Mouse (Mus musculus) T-helper 2 cell (primary cell): ENCODE measurements at regions not wholly inside any gene's neighbourhood (a gene's known extent, or its start where the extent isn't known, plus 50 kb on each side); places are given as distances from the start of the nearest gene placed in this dataset.

Source experiments
- in situ Hi-C: fragments of 300-600 bp; cut with MboI, MseI; formaldehyde crosslinking; loops from one replicate; pipeline ENCODE4 v1.15.1; 2025; ENCODE audit warnings: high pct_unique_total_duplicates

- in situ Hi-C loops, result no loop called here
Observed at GRCm38 (mm10) chr3:140184899-140185525, 979.5 kb downstream of the Stpg2 start.

DNA sequence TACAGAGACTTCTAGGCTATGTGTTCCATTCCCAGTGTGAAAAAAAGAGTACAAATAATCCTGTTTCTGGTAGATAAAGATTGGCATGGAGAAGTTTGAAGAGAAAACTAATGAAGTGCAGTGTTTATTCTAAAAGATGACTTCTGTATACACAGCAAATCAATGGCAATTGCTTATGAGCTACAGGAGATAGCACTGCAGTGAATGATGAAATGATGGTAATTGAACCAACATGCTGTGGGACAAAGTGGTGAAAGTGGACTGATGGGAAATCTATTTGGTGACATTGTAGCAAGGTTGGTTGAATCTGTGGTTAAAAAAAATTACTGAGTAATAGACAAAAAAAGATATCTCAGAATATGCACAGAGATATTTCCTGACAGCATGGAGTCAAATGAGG is 1000.4 kb downstream of the Stpg2 start:
- in situ Hi-C loops, result no loop called here

DNA sequence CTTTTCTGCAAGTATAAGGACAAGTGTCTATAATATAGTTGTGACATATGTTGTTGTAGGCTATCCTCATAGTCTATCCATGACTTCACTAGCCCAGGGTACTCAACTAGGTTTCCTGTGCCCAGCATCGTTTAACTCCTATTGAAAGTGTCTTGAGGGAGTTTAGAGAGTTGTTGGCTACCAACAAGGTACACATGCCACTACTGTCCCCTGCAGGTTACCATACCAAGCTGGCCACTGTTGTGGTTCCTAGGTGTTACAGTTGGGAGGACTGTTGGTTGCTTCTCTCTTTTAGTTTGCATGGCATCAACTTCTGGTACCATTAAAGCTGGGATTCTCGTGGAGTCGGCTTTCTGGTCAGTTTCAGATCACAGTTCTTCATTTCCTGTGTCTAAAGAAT is 990.7 kb downstream of the Pdha2 start:
- in situ Hi-C loops, result no loop called here

DNA sequence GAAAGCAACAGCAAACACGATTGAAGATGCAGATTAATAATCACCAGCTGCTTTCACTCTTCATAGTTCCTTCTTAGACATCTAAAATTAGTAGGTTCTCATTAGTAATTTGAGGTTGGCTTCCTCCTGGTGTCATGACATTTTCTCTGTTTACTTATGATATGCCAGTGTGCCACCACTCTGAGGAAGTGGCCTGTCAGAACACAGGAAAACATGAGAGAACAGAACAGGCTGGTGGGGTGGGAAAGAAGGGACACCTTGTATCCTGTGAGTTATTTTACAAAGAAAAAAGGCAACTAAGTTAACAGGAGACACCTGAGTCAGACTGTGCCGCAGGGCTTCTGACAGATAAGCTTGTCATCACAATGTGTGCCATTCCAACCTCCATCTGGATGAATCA is 981.4 kb downstream of the Pdha2 start:
- in situ Hi-C loops, result no loop called here

GRCm38 (mm10) chr3:140233144-140233543 is 979.0 kb downstream of the Pdha2 start:
- in situ Hi-C loops, result no loop called here

DNA sequence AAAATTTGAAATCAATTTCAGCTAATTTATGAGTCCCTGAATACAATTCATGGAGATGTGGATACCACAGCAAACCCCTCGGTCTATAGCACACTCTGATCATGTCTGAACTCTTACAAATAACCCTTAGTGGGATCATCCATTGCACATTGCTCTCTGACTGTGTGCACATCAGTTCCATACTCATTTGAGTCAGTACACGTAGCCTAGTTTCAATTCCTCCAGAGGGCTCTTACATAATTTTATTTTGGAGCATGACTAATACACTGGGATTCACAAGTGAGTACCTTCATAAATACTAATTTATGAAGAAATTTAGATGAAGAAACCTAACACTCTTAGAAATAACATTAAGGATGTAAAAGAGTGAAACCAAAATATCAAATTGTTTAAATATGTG is 978.3 kb downstream of the Pdha2 start:
- in situ Hi-C loops, result no loop called here

DNA sequence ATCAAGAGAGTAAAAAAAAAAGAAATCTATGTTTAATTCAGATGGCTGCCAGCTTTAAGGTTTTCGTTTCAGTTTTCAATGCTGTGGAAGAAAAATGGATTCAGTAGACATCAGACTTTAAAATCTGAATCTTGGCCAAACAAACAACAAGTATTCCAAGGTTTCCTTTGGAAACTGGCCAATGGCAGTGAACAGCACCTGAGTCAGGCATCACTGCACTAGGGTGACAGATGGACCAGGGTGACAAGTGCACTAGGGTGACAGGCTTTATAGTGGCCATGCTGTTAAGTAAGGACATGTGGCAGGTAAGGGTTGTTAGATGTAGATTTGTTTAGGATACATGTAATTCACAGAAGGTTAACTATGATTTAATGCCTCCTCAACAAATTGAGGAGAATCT is 972.9 kb downstream of the Pdha2 start:
- in situ Hi-C loops, result no loop called here
